Mouse (Mus musculus) T-cell, adult 2 months (primary cell): ENCODE data around the gene Fgf5.

ENCODE experiments used
- DNase-seq: peaks from one replicate; pipeline ENCODE4 v3.0.0; 2022; ENCODE audit warnings: low spot score

The Fgf5 gene

DNA sequence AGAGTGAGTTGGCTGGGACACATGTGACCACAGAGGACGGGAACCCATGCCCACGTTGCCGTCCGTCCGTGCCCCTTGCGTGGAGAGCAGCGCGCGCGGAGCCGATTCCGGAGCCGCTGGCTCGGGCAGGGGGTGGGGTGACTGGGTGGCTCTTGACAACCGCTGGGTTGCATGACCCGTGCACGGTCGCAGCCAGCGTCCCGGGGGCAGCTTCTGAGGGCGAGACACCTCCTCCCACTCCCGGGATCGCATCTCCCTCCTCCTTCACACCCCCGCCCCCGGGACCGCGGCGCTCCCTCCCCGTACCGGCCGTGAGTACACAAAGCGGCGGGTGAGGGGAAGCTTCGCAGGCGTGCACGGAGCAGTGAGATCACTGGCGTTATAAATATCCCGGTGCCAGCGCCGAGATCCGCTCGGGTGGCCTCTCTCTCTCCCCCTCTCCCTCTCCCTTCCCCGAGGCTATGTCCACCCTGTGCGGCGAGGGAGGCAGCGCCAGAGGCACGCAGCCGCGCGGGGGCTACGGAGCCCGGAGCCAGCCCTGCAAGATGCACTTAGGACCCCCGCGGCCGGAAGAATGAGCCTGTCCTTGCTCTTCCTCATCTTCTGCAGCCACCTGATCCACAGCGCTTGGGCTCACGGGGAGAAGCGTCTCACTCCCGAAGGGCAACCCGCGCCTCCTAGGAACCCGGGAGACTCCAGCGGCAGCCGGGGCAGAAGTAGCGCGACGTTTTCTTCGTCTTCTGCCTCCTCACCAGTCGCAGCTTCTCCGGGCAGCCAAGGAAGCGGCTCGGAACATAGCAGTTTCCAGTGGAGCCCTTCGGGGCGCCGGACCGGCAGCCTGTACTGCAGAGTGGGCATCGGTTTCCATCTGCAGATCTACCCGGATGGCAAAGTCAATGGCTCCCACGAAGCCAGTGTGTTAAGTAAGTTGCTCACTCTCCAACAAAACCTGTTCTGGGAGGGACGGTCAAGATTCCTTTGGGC lies at the start of gene Fgf5:
Gene Fgf5, plus strand, starts transcription at position 347 of the 984 bp plus-strand sequence.
- DNase-seq, result no peak

DNA sequence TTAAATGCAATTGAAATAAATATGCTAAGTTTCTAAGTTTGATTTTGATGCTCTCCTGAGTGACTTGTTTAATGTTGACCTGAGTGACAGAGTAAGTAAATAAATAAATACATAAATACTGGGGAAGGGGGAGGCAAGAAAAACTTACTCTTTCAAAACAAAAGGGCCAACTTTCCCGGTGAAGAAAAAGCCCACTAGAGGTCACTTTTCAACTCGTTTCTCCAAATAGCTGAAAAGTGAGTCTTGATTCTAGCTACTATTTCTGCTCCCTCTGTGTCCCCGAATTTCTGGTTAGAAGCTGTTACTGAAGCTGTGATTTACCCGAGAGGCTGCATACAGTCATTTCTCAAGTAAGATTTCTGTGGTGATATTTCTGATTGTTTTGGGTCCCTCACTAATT lies 41.5 kb upstream of the Fgf5 start:
- DNase-seq, result no peak

DNA sequence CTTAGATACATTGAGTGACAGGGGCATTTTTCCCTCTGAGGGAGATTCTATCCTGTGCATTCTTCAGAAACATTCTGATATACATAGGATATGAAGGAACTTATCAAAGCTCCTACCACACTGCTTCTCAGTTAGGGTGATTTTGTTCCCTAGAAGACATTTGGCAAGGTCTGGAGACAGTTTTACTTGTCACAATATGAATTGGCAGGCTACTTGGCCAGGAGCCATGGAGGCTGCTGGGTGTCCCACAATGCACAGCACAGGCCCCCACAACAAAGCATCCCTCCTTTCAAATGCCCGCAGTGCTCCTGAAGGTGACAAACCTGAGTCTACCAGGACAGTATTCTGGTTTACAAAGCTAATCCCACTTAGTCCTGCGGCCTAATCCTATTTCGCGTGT lies 32.0 kb upstream of the Fgf5 start:
- no peak for DNase-seq

DNA sequence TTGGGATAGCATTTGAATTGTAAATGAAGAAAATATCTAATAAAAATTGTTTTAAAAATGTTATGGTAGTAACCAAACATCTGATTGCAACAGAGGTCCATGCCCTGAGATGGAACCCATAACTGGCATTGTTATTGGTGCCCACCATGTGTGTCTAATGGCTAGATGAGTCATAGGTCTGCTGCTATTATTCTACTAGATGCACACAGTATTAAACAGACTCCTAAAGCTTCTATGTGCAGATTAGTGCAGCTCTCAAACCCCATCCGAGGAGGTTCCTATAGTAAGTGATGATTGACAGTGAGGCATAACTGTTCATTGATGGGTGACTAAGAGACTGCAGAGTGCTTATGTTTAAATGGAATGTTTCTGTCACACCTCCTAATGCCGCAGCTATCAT lies 27.3 kb upstream of the Fgf5 start:
- no peak for DNase-seq

DNA sequence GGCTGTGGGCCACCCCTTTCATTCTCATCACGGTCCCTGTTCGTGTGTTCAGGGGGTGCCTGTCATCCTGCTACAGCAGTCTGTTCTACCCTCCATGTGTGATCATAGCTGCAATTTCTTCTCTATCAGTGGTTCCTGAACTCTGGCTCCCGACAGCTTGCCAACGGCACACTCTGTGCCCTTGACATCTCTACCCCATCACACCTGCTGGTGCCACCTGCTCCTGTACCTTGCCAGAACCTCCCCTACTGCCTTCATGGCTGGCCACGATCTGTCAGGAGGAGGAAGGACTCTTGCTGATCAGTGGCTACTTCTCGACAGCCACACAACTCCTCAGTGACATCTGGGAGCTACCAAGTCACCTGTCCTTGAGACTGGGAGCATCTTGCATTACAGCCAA lies 24.5 kb upstream of the Fgf5 start:
- DNase-seq, result no peak

DNA sequence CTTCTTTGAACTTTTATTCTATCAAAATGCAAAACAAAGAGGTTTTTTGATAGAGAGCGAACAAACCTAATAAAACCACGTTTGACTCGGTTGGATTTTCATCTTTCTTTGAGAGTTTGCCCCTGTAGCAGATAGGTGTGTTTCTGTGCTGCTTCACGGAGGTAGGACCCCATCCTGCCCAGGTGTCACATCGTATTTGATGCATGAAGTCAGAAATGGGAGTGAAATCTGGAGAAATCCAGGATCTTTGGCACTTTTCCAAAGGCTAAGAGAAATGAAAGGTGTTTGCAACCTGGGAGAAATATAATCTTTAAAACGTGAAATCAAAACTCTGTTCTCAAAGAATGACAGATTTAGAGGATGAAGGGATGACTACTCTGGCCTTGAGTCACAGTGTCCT lies 15.5 kb upstream of the Fgf5 start:
- no peak for DNase-seq

DNA sequence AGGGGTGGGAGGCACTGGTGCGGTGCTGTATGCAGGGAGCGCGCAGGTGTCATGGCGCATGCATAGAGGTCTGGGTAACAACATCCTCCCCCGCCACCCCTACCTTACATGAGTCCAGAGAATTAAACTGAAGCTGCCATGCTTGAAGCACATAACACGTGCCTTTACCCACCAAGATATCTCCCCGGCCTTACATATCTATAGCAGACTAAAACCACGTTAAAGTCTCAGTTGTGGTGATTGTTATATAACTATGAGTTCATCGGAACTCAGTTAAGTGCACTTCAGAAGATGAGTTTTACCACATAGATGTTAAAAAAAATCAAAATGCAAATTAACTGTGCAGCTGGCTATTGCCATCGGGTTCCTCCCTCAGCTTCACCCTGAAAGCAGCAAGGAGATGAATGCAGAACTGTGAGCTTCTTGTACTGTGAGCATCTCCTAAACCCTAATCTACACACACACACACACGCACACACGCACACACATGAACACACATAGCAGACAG lies 12.6 kb upstream of the Fgf5 start:
- no peak for DNase-seq

DNA sequence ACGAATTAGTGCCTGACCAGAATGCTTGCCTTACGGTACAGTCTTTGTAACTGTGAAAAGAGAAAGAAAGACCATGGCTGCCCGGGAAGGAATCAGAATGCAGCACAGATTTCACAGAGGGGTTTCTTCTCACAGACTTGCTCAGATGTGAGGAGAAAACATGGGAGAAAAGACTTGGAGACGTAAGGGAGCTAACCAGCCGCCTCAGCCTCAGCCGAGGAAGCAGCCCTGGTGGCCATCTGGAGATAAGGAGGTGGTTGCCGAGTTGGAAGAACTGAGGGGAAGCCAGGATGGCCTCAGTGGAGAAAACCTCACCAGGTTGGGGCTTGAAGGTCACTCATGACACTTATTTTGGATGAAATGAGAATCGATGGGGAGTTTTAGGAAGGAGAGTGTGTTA lies 8.7 kb upstream of the Fgf5 start:
- DNase-seq, result no peak

DNA sequence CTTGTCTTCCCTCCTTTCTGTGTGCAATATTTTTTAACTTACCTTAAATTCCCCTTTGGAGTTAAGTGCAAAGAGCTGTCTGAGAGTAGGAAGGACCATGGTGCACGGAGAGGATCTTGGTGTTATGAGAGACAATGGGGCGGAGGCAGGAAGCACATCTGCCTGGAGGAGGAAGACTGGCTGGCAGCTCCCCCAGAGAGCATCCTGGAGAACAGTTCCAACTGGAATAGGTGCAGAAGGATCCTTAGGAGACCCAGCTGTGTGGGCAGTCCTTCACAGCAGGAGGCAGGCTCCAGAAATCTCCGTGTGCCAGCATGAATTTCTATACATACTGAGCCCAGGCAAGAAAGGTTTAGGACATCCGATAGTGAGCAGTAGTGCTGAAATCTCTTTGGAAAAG lies 8.0 kb upstream of the Fgf5 start:
- no peak for DNase-seq

DNA sequence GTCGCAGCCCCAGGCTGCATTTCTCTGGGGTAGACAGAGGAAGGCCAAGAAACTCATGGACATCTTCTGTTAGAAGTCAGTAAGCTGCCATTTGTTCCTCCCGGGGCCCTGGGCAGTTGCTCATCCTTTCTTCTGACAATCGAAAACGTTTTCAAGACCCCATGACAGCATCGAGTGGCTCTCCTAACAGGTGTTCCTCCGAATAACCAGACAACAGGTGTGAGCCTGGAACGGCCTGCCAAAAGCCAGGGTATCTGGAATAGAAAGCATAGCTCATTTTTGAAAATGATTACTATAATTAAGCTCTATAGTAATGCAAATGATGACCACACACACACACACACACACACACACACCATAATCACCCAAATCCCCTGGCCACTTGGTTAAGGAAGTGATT lies 7.2 kb upstream of the Fgf5 start:
- DNase-seq, result no peak

DNA sequence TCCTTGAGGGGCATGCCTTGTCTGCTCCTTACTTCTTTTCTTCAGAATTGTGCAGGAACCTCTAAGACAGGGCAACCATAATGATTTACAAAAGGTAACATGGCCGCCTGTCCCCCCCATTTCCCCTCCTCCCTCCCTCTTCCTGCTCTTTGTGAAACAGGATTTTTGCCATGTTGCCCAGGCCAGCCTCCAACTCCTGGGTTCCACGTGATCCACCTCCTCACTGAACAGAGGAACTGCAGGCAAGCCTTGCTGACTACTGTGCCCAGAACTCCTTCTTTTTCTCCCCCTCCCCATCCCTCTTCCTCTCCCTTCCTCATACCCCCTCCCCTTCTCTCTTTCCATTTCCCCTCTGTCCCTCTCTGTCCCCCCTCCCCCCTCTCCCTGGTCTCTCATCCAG lies 6.5 kb upstream of the Fgf5 start:
- DNase-seq, result no peak

DNA sequence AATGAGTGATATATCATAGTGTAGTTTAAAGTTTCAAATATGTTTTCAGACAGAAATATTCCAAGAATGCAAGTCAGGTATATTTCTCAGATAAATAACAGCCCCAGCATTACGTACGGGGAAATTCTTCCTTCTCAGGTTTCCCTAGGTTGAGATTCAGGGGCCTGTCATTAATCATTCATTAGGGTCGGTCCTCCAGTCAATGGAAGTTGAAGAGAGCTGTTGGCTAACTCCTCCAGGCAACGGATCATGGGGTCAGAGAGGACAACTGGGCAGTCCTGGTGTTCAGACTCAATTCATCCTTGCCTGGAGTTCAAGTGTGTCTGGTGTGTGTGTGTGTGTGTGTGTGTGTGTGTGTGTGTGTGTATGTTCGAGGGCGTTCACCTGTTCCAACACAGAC lies 837 bp upstream of the Fgf5 start:
- no peak for DNase-seq

DNA sequence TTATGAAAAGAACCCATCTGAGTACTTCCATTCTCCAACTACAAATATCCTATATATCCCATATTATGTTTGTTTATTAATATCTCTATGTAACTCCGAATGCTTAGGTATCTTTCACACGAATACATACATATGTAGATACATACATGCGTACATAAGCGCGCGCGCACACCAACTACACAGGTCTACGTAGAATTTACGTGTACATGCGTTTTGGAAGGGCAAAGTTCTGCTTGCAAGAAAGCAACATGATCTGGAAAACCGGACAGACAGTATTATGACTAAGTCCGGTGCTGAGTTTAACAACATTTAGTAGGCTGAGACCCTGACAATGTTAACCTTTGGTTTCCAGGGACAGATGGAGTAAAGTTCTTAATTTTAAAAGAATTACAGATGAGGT lies 1.2 kb downstream of the Fgf5 start:
- DNase-seq, result no peak

DNA sequence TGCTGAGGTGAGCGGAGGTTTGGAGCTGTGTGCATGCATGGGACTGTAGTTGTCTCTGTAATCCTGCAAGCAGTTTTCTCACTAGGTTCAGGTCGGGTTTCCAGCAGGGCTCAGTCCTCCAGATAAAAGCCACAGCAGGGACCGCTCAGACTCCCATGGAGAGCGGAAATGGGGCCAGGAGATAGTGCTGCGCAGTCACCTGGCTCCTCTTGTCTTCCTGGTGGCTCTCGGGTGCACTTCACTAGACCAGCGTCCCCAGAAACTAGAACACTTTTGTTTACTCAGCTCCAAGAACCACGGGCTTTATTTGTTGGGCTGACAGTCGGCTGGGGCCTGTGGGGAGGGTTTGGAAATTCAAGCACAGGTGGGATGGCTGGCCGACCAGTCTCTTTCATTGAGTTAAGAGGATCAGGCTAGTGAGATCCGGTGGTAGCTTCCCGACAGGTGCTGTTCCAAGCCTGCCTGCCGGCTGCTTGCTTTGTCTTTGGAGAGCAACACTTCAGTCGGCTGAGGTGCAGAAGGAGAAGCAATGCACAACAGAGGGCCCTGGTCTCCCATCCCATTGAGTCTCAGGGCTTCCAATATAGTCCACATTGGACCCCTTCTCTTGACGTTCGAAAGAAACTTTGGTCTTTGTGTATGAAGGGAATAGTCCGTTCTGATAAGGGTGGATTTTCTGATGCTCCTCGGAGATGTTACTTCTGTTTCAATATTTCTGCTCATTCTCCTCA lies 1.9 kb downstream of the Fgf5 start:
- no peak for DNase-seq

DNA sequence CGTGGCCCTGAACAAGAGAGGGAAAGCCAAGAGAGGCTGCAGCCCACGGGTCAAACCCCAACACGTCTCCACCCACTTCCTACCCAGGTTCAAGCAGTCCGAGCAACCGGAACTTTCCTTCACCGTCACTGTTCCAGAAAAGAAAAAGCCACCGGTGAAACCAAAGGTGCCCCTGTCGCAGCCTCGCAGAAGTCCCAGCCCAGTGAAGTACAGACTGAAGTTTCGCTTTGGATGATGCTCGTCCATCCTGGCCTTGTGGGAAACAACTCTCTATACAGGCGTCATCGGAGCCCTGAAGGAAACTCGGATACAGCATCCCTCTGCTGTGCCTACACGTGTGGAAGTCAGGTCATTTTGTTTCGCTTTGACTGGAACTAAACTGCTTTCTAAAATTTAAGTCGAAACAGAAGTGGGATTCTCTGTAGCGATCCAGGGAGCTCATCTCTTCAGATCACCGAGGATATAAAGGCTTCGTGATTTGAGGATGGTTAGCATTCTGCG lies 21.4 kb downstream of the Fgf5 start:
- DNase-seq, result no peak

DNA sequence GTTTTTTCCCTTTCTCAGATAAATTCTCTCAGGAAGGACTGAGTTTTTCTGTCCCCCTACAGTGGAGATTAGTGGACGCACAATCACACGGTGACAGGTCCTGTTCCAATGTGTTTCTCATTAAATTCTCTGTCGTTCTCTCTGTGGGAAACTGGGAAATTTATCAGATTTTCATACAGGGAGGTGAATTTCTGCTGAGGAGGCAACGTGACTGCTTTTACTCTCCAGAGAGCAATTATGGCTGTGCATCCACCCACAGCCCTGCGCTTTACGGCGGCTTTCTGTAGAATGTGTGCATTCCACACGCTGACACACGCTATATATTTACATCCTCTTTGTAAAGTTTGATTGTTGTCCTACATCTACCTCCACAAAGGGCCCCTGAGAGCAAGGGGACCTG lies 28.0 kb downstream of the Fgf5 start:
- no peak for DNase-seq

DNA sequence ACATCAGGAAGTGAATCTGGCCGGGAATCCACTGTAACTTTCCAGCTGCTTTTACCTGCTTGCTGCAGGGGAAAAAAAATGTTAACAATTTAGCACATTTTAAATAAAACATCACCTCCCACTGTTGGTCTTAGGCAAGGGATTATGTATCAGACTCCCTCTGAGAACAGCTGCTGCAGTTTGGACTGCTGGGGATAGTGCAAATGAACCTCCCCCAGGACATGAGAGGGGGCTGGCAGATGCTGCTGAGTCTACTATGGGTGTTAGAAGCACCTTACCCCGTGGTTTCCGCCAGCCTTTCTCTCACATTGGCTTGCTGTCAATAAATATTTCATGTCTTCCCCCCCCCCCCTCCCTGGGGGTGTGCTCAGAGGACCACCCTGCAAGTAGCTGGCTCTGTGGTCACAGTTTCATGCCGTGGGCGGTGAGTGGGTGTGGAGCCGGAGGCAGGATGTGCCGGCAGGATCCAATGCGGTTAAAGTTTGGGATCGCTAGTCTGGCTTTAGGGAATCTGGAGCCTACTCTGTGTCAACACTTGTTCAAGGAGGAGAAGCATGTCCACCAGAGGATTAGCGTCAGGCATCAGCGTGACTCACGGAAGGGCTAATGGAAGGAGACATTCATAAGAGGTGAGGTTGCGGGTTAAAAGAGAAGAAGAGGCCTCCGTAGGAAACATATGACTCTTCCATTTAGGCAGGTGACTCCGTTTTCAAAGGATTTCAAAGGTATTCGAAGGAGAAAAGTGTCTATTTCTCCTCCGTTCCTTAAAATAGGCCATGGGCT lies 29.9 kb downstream of the Fgf5 start:
- no peak for DNase-seq

DNA sequence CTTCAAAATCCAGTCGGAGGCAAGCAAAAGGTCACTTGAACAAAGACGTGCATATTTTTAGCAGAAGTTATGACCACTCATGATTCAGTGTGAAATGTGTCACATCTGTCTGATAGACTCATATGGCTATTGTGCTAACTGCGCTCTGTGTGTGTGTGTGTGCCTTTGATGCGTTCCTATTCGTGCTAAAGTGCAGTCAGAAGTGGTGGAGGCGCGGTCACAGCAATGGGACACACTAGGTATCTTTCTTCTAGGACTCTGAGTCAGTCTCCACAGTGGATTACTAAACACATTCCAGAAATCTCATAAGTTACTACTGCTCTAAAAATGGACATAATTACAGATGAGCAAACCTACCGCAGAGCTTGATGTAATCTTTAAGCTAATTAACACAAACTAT lies 36.7 kb downstream of the Fgf5 start:
- no peak for DNase-seq

DNA sequence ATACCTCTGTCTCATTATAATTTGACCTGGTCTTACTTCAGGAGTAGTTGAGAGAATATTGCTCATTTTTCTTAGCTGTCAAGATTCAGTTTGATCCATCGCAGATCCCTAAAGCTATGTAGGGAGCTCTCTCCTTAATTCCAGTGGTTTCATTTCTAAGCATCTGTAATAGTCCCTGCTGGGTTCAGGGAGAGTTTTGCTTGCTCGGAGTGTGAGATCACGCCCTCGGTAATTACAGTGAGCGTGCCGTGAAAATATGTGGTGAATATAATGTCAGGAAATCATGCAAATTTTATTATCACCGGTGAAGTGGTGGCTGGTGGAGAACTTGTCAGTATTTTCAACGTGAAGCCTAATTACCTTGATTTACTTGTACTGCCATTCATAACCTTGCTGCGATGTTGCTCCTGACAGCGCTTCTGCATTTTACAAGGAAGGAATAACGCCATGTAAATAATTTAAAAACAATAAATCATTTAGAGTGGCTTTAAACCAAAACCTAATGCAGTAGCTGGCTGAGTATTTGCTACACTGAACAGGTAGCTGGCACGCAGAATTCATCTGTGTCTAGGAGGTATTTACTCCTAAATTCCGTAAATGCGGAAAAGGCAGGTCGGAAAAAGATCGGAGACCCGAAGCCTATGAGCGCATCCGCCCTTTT lies 38.5 kb downstream of the Fgf5 start:
- DNase-seq, result no peak

DNA sequence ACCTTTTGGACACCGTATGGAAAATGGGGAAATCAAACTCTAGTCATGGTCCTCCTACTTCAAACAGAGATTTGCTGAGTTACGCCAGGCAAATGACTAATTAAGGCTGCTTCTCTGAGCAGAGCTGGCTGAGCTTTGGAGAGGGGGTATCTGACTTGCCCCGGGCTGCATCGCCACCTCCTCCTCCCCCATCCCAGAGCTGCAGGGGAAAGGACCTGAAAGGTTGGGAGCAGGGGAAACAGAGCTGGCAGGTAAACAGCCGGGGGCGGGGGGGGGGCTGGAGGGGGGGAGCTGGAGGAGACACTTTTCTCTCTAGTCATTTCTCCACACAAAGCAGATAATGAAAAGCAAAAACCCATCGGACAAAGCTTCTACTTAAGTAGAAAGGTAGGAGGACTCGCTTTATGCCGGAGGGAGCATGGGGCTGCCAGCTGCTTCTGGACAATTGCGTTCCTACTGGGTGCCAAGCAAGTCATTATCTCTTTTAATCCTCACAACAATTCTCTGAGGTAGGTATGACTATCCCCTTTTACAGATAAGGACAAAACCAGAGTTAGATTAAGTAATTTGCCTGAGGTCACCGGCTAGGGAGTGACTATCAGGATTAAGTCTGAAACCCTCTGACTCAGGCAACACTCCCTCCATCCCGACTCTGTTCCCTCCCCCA lies 39.2 kb downstream of the Fgf5 start:
- no peak for DNase-seq

DNA sequence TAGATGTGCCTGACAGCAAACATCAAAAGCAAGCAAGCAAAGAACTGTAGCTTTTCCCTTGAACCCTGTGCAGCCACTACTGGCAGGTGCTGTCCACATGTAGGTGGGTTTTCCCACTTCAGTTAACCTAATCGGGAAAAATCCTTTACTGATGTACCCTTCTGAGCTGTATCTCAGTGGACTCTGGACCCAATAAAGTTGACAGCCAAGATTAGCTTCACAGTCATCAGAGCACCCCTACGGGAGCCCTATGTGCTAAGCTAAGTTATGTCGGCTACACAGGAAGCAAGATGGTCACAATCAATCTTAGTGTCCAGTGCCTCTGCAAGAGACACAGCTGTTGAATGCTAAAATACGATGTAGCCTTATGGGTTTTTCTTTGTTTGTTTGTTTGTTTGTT lies 46.1 kb downstream of the Fgf5 start:
- DNase-seq, result no peak
